Mouse (Mus musculus): Measurements from ENCODE around the gene B3gnt3.
A peak's percentile ranks its signal among the peaks of the same experiment; 100 is the strongest.
"Not testable (repeated sequence)": the region's sequence is repeated elsewhere in the genome, so short reads cannot be mapped to it uniquely, and the experiment has no call there.

Gene B3gnt3

GRCm38 (mm10) chr8:71701414-71702086, at the start of gene B3gnt3:
B3gnt3 (minus strand) TSS chr8:71701789.
- no peak for DNase-seq

- not testable (repeated sequence) for DNase-seq
These were observed 47.9 kb upstream of the B3gnt3 start for GRCm38 (mm10) chr8:71749321-71750075.

GRCm38 (mm10) chr8:71747082-71747481, 45.5 kb upstream of the B3gnt3 start:
- DNase-seq: not testable (repeated sequence)

- DNase-seq: no peak
These were observed 43.7 kb upstream of the B3gnt3 start for GRCm38 (mm10) chr8:71745322-71745721.

GRCm38 (mm10) chr8:71742783-71743182, 41.2 kb upstream of the B3gnt3 start:
- DNase-seq: no peak

GRCm38 (mm10) chr8:71741687-71742114, 40.1 kb upstream of the B3gnt3 start:
- DNase-seq: no peak

- DNase-seq: no peak
These were observed 39.6 kb upstream of the B3gnt3 start for GRCm38 (mm10) chr8:71741226-71741625.

GRCm38 (mm10) chr8:71738316-71738715, 36.7 kb upstream of the B3gnt3 start:
- DNase-seq: not testable (repeated sequence)

GRCm38 (mm10) chr8:71731652-71732230, 30.2 kb upstream of the B3gnt3 start:
- DNase-seq: peak; percentile 88

- DNase-seq: peak; percentile 71
These were observed 27.4 kb upstream of the B3gnt3 start for GRCm38 (mm10) chr8:71728826-71729620.

- no peak for DNase-seq
These were observed 26.7 kb upstream of the B3gnt3 start for GRCm38 (mm10) chr8:71728240-71728785.

- peak; percentile 93 for DNase-seq
These were observed 23.7 kb upstream of the B3gnt3 start, which contains the start of gene Fcho1 for GRCm38 (mm10) chr8:71725122-71725924. Fcho1 (minus strand) TSS chr8:71725716.

- no peak for DNase-seq
These were observed 22.8 kb upstream of the B3gnt3 start for GRCm38 (mm10) chr8:71724389-71724788.

GRCm38 (mm10) chr8:71723047-71723551, 21.5 kb upstream of the B3gnt3 start:
- DNase-seq: peak; percentile 89

- peak; percentile 73 for DNase-seq
These were observed 18.4 kb upstream of the B3gnt3 start for GRCm38 (mm10) chr8:71719928-71720457.

GRCm38 (mm10) chr8:71719218-71719617, 17.6 kb upstream of the B3gnt3 start:
- no peak for DNase-seq

GRCm38 (mm10) chr8:71718252-71718651, 16.7 kb upstream of the B3gnt3 start:
- no peak for DNase-seq

GRCm38 (mm10) chr8:71717096-71717495, 15.5 kb upstream of the B3gnt3 start:
- no peak for DNase-seq

GRCm38 (mm10) chr8:71716561-71717053, 15.0 kb upstream of the B3gnt3 start:
- no peak for DNase-seq

- no peak for DNase-seq
These were observed 13.9 kb upstream of the B3gnt3 start for GRCm38 (mm10) chr8:71715531-71715930.

GRCm38 (mm10) chr8:71711574-71711973, 10.0 kb upstream of the B3gnt3 start:
- no peak for DNase-seq
